Mouse (Mus musculus) subcutaneous adipose tissue, adult 2 months (tissue): ENCODE data around the gene Olfr316. TPM values are rescaled to one million over a fixed set of nuclear protein-coding genes. Genes with fewer than 3 reads are reported as not detected.

Experiments
- polyA plus RNA-seq: library from polyadenylated mRNA; depleted of rRNA; stranded (reverse); fragments of >200 nt; gene quantifications from 2 replicates; pipeline ENCODE4 v1.2.3, GENCODE M21; 2012; ENCODE audit warnings: low replicate concordance; rRNA removed

Olfr316 gene
- not detected in 2 replicates for polyA plus RNA-seq

GRCm38 (mm10) chr11:58752434-58752833 lies at the start of gene Olfr316:
Olfr316 (plus strand) TSS chr11:58752734.

GRCm38 (mm10) chr11:58723914-58724313 lies 28.6 kb upstream of the Olfr316 start, which contains the start of gene Olfr318:
Olfr318 (minus strand) TSS chr11:58724014.

GRCm38 (mm10) chr11:58738792-58739262 lies 13.7 kb upstream of the Olfr316 start, which contains the start of gene Olfr317:
Olfr317 (minus strand) TSS chr11:58739212.

GRCm38 (mm10) chr11:58772888-58773287 lies 20.4 kb downstream of the Olfr316 start, which contains the start of gene Olfr315:
Olfr315 (plus strand) TSS chr11:58773188.

GRCm38 (mm10) chr11:58782480-58783089 lies 30.1 kb downstream of the Olfr316 start, which contains the start of gene Olfr314:
Olfr314 (plus strand) TSS chr11:58782952.

GRCm38 (mm10) chr11:58801558-58802228 lies 49.2 kb downstream of the Olfr316 start, which contains the start of gene Fam183b:
Fam183b (minus strand) TSS chr11:58801960.

Other genes with a start within 250 kb of the Olfr316 start
- gene Olfr330, start 217.9 kb upstream of the Olfr316 start, polyA plus RNA-seq: not detected in 2 replicates
- gene Olfr329-ps, start 206.3 kb upstream of the Olfr316 start, polyA plus RNA-seq: not detected in 2 replicates
- not detected in 2 replicates for gene Olfr328, start 197.1 kb upstream of the Olfr316 start, polyA plus RNA-seq
- 0.18 TPM in 1 of 2 replicates, not detected in the other for gene Olfr224, start 182.2 kb upstream of the Olfr316 start, polyA plus RNA-seq
- not detected in 2 replicates for gene Olfr325, start 175.0 kb upstream of the Olfr316 start, polyA plus RNA-seq
- gene Olfr324, start 157.6 kb upstream of the Olfr316 start, polyA plus RNA-seq: not detected in 2 replicates
- gene 2210407C18Rik, start 136.7 kb upstream of the Olfr316 start, polyA plus RNA-seq: 1.3 TPM in 1 of 2 replicates, not detected in the other
- not detected in 2 replicates for gene Olfr323, start 122.2 kb upstream of the Olfr316 start, polyA plus RNA-seq
- 0.17 TPM in 1 of 2 replicates, not detected in the other for gene Trim58, start 112.3 kb upstream of the Olfr316 start, polyA plus RNA-seq
- gene Olfr322, start 94.0 kb upstream of the Olfr316 start, polyA plus RNA-seq: not detected in 2 replicates
- gene Olfr320, start 71.6 kb upstream of the Olfr316 start, polyA plus RNA-seq: not detected in 2 replicates
- gene Olfr319, start 53.6 kb upstream of the Olfr316 start, polyA plus RNA-seq: not detected in 2 replicates
- gene Olfr318, start 28.7 kb upstream of the Olfr316 start, polyA plus RNA-seq: not detected in 2 replicates
- gene Olfr317, start 13.5 kb upstream of the Olfr316 start, polyA plus RNA-seq: not detected in 2 replicates
- not detected in 2 replicates for gene Olfr315, start 20.5 kb downstream of the Olfr316 start, polyA plus RNA-seq
- gene Olfr314, start 30.2 kb downstream of the Olfr316 start, polyA plus RNA-seq: not detected in 2 replicates
- 0.37 and 2.4 TPM in 2 replicates for gene Fam183b, start 49.2 kb downstream of the Olfr316 start, polyA plus RNA-seq
- not detected in 2 replicates for gene Olfr313, start 62.3 kb downstream of the Olfr316 start, polyA plus RNA-seq
- not detected in 2 replicates for gene Olfr312, start 76.5 kb downstream of the Olfr316 start, polyA plus RNA-seq
- not detected in 2 replicates for gene Olfr311, start 86.5 kb downstream of the Olfr316 start, polyA plus RNA-seq
- gene Gm12258, start 94.4 kb downstream of the Olfr316 start, polyA plus RNA-seq: 4.3 and 5.5 TPM in 2 replicates
- gene 2810021J22Rik, start 114.5 kb downstream of the Olfr316 start, polyA plus RNA-seq: 4.6 and 5.1 TPM in 2 replicates
- gene Zfp39, start 151.5 kb downstream of the Olfr316 start, polyA plus RNA-seq: 1.4 and 2.0 TPM in 2 replicates
- gene Btnl10, start 165.2 kb downstream of the Olfr316 start, polyA plus RNA-seq: not detected in 2 replicates
- gene Rnf187, start 186.2 kb downstream of the Olfr316 start, polyA plus RNA-seq: 169 and 254 TPM in 2 replicates
- 0.99 and 6.7 TPM in 2 replicates for gene Hist3h2ba, start 196.2 kb downstream of the Olfr316 start, polyA plus RNA-seq
- gene Hist3h2a, start 202.0 kb downstream of the Olfr316 start, polyA plus RNA-seq: 13.4 and 31.4 TPM in 2 replicates
- gene Trim17, start 202.0 kb downstream of the Olfr316 start, polyA plus RNA-seq: 0.36 and 0.82 TPM in 2 replicates
- gene Trim11, start 225.4 kb downstream of the Olfr316 start, polyA plus RNA-seq: 18.3 and 30.5 TPM in 2 replicates